Mouse (Mus musculus) liver, embryonic 15.5 days (tissue): ENCODE results near the gene Gins1. TPM values are rescaled to one million over a fixed set of nuclear protein-coding genes. Genes with fewer than 3 reads are reported as not detected.

ENCODE experiments used
- ATAC-seq: fragments of 200-750 bp; cut with Nextera tagmentation; 2 replicates; pipeline ENCODE4 v1.8.0; 2017; ENCODE audit warnings: moderate number of reproducible peaks, mild to moderate bottlenecking, moderate library complexity; ENCODE audit not compliant: insufficient read depth
- H3K27ac ChIP-seq: fragments of 300-500 bp; sonication (generic); replicated peaks from 2 replicates; pipeline ENCODE4 v1.5.1; 2015; ENCODE audit warnings: mild to moderate bottlenecking, inconsistent platforms
- H3K27me3 ChIP-seq: fragments of 300-500 bp; sonication (generic); 2 replicates; pipeline ENCODE4 v1.6.1; 2015; ENCODE audit warnings: mild to moderate bottlenecking, inconsistent platforms
- H3K36me3 ChIP-seq: fragments of 300-500 bp; sonication (generic); replicated peaks from 2 replicates; pipeline ENCODE4 v1.6.1; 2015; ENCODE audit warnings: moderate library complexity, mild to moderate bottlenecking, inconsistent platforms
- H3K4me1 ChIP-seq: fragments of 300-500 bp; sonication (generic); replicated peaks from 2 replicates; pipeline ENCODE4 v1.6.1; 2015; ENCODE audit warnings: inconsistent platforms
- H3K4me2 ChIP-seq: fragments of 300-500 bp; sonication (generic); 2 replicates; pipeline ENCODE4 v1.6.1; 2015; ENCODE audit warnings: moderate library complexity, mild to moderate bottlenecking, inconsistent platforms
- H3K4me3 ChIP-seq: fragments of 300-500 bp; sonication (generic); replicated peaks from 2 replicates; pipeline ENCODE4 v1.5.1; 2015; ENCODE audit warnings: mild to moderate bottlenecking, inconsistent platforms
- H3K9ac ChIP-seq: fragments of 300-500 bp; sonication (generic); 2 replicates; pipeline ENCODE4 v1.6.1; 2015; ENCODE audit warnings: moderate library complexity, mild to moderate bottlenecking, inconsistent platforms
- H3K9me3 ChIP-seq: fragments of 300-500 bp; sonication (generic); replicated peaks from 2 replicates; pipeline ENCODE4 v1.6.1; 2016; ENCODE audit warnings: inconsistent platforms
- WGBS: fragments of 180-500 bp; shearing (Covaris S2); methylation state at CpG from one replicate; pipeline ENCODE4 v1.1.7; 2015; ENCODE audit warnings: mixed read lengths; ENCODE audit not compliant: insufficient replicate concordance; 5-methylcytosine and 5-hydroxymethylcytosine counted together
- polyA plus RNA-seq: library from polyadenylated mRNA; unstranded; fragments of >200 nt; fragmentation: Nextera tagmentation; extraction: Ambion mirVana; gene quantifications from 2 replicates; pipeline ENCODE4 v1.2.1, GENCODE M21; 2015

Gins1 gene
- polyA plus RNA-seq, 1 experiment from 2014 or later: 31.7 TPM

DNA sequence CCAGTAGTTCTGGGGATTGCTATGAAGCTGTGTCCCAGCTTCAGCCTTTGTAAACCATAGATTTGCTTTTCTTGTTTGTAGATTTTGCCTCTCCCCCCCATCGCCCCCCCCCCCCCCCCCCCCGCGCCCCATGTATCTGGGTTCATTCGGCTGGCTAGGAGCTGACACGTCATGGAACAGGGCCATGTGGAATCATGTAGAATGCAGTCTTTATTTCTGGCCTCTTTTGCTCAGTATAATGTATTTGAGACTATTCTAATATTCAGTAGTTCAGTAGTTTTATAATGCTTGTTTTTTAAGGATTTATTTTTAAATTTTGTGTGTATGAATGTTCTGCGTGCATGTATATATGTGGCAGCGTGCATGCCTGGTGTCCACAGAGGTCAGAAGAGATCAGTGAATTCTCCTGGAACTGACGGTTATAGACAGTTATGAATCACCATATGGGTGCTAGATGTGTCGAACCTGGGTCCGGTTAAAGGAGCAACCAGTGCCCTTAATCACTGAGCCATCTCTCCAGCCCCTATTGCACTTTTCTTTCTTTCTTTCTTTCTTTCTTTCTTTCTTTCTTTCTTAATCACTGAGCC lies 5.2 kb downstream of the Gins1 start:
- peaks cover 11% of the 10 kb centered on the region for H3K36me3 ChIP-seq
- H3K4me3 ChIP-seq: peak overlapping the region; percentile 87
- ATAC-seq: no peak
- peak overlapping the region; percentile 82 for H3K4me2 ChIP-seq
- 33% methylated on average over 9 of the region's 10 CpGs for WGBS
- no peaks in the 10 kb centered on the region for H3K9me3 ChIP-seq
- no peaks in the 10 kb centered on the region for H3K27me3 ChIP-seq
- peak overlapping the region; percentile 66 for H3K9ac ChIP-seq
- peaks cover 39% of the 10 kb centered on the region for H3K4me1 ChIP-seq
- H3K27ac ChIP-seq: peak overlapping the region; percentile 90

DNA sequence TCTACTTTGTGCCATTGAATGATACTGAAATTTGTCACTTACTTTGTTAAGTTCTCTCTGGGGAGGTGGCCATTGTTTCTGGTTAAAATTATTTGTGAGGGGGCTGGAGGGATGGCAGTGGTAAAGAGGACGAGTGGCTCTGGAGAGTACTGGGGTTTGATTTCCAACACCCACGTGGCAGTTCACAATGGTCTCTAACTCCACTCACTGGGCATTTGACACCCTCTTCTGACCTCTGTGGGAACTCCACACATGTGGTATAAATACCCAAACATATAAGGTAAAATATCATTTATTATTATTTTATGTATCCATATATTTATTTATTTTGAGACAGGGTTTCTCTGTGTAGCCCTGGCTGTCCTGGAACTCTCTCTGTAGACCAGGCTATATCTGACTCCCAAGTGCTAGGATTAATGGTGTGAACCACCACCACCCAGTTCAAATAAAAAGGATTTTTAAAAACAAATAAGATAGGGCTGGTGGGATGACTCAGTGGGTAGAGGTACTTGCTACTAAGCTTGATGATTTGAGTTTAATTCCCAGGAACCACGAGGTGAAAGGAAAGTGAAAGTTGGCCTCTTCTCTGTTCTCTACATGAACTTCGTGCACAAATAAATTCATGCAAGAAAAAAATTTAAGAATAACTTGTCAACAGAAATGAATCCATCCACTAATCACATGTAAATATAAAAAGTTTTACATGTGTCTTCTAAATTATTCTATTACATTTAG lies 9.7 kb downstream of the Gins1 start:
- Histone ChIP-seq H3K9me3 (no peaks in the 10 kb centered on the region), H3K27me3 (no peaks in the 10 kb centered on the region), H3K4me1 (peaks cover 31% of the 10 kb centered on the region), H3K4me2 (no peak overlapping the region), H3K4me3 (no peak overlapping the region), H3K27ac (no peak overlapping the region), H3K9ac (no peak overlapping the region), H3K36me3 (peaks cover 38% of the 10 kb centered on the region)
- WGBS: 75% methylated on average over 4 of the region's 4 CpGs
- no peak for ATAC-seq

DNA sequence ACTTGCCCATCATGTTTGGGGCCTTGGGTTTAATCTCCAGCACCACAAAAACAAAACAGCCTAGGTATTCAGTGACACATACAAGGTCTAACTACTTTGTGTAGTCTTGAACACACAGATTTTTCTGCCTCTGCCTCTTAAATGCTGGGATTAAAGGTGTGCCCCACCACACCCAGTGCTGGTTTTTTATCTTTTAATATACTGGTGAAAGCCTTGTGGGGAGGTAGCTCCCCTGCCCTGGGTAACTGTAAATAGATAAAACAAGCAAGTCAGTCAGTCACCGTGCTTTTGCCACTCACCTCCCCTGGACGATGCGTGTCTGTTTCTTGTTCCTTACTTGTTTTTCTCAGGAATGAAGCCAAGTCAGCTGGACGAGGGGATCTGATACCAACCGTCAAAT lies 10.6 kb downstream of the Gins1 start:
- WGBS: 65% methylated on average over 5 of the region's 5 CpGs
- no peaks in the 10 kb centered on the region for H3K9me3 ChIP-seq
- no peaks in the 10 kb centered on the region for H3K27me3 ChIP-seq
- ATAC-seq: no peak
- H3K4me1 ChIP-seq: peaks cover 28% of the 10 kb centered on the region
- no peak overlapping the region for H3K4me2 ChIP-seq
- H3K36me3 ChIP-seq: peaks cover 38% of the 10 kb centered on the region
- H3K4me3 ChIP-seq: no peak overlapping the region
- no peak overlapping the region for H3K9ac ChIP-seq
- H3K27ac ChIP-seq: no peak overlapping the region

DNA sequence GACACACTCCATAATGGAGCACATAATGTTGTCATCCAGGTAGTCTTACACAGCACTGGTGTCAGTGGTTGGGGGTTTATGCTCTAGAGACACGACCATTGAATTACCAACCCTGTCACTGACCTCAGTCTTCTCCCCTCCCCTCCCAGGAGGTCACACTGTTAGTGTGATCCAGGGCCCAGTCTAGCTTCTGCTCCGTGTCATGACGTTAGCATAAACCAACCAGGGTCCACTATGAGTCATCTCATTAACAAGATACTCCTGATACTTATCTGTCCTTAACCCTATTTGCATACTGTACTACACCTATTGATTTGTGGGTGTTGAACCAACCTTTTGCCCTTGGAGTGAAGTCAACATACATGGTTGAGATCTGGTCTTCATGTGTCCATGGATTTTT lies 13.5 kb downstream of the Gins1 start:
- no peak overlapping the region for H3K4me2 ChIP-seq
- H3K27me3 ChIP-seq: no peaks in the 10 kb centered on the region
- no peaks in the 10 kb centered on the region for H3K9me3 ChIP-seq
- WGBS: 84% methylated on average over 3 of the region's 3 CpGs
- no peak overlapping the region for H3K27ac ChIP-seq
- no peak overlapping the region for H3K4me3 ChIP-seq
- ATAC-seq: peak; percentile 29
- H3K4me1 ChIP-seq: peaks cover 11% of the 10 kb centered on the region
- H3K9ac ChIP-seq: no peak overlapping the region
- H3K36me3 ChIP-seq: peaks cover 43% of the 10 kb centered on the region

DNA sequence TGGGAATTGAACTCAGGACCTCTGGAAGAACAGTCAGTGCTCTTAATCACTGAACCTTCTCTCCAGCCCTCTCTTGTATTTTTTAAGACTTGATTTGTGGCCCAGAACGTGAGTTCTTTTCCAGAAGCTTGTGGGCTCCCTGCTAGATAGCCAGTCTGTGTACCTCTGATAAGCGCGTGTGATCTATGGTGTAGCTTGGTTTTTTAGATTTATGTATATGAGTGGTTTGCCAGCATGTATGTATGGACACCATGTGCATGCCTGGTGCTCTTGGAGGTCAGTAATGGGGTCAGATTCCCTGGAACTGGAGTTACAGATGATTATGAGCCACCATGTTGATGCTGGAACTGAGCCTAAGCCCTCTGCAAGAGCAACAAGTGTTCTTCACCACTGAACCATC lies 15.3 kb downstream of the Gins1 start:
- H3K4me3 ChIP-seq: no peak overlapping the region
- WGBS: 42% methylated on average over 3 of the region's 3 CpGs
- H3K27me3 ChIP-seq: no peaks in the 10 kb centered on the region
- H3K9me3 ChIP-seq: no peaks in the 10 kb centered on the region
- ATAC-seq: no peak
- H3K27ac ChIP-seq: no peak overlapping the region
- H3K9ac ChIP-seq: no peak overlapping the region
- peaks cover 8% of the 10 kb centered on the region for H3K4me1 ChIP-seq
- peaks cover 48% of the 10 kb centered on the region for H3K36me3 ChIP-seq
- no peak overlapping the region for H3K4me2 ChIP-seq

DNA sequence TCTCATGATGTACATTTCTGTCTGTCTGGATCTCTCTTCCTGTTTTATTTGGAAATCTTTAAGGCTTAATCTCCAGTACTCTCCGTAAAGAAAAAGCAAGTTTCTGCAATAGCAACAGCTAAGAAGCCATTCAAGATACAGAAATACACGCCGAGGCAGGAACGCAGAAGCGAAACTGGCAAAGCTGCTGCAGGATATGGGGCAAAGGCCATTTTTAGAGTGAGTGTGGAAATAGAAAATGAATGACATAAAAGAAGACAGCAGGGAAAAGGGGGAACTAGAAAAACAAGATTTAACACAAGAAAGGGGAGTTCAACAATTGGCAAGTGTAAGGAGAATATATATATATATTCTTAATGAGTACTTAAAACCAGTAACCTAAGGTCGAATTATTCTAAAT lies 16.5 kb downstream of the Gins1 start:
- H3K36me3 ChIP-seq: peaks cover 50% of the 10 kb centered on the region
- no peak overlapping the region for H3K9ac ChIP-seq
- no peak for ATAC-seq
- no peaks in the 10 kb centered on the region for H3K27me3 ChIP-seq
- 76% methylated on average over 6 of the region's 6 CpGs for WGBS
- no peak overlapping the region for H3K27ac ChIP-seq
- no peak overlapping the region for H3K4me2 ChIP-seq
- H3K4me3 ChIP-seq: no peak overlapping the region
- H3K4me1 ChIP-seq: peaks cover 4% of the 10 kb centered on the region
- H3K9me3 ChIP-seq: no peaks in the 10 kb centered on the region

DNA sequence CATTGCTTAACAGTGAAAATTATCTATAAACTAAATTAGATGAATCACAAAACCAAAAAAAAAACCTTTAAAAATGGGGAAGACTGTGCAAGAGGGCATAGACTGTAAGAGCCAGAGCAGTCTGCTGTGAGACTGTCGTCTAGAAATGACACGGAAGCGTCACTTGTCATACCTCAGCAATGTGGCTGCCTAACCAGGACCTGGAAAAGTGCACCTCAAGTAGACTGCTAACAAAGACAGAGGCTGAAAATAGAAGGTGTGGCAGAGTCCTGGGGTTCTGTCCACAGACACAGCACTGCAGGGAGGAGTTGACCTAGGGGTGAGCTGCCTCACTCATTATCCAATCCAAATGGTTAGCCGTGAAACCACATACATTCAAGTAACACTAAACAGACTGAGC lies 17.0 kb downstream of the Gins1 start:
- 89% methylated on average over 4 of the region's 4 CpGs for WGBS
- H3K36me3 ChIP-seq: peaks cover 50% of the 10 kb centered on the region

DNA sequence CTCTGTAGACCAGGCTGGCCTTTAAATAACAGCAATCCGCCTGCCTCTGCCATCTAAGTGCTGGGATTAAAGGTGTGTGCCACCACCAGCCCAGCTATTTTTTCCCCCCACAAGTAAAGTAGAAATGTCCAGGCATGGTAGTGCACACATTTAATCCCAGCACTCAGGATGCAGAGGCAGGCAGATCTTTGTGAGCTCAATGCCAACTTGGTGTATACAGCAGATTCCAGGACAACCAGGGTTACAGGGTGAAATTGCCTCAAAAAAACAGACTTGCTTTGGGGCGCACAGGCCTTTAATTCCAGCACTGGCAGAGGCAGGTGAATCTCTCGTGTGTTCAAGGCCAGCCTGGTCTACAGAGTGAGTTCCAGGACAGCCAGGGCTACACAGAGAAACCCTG lies 17.8 kb downstream of the Gins1 start:
- Histone ChIP-seq H3K9me3 (no peaks in the 10 kb centered on the region), H3K4me1 (peaks cover 4% of the 10 kb centered on the region), H3K27me3 (no peaks in the 10 kb centered on the region), H3K4me2 (no peak overlapping the region), H3K27ac (no peak overlapping the region), H3K4me3 (no peak overlapping the region), H3K36me3 (peaks cover 52% of the 10 kb centered on the region), H3K9ac (no peak overlapping the region)
- ATAC-seq: no peak
- 80% methylated on average over 3 of the region's 3 CpGs for WGBS

More for the DNA sequence above, 17.0 kb downstream of the Gins1 start:
- ATAC-seq: no peak
- H3K9me3 ChIP-seq: no peaks in the 10 kb centered on the region
- H3K4me2 ChIP-seq: no peak overlapping the region
- no peaks in the 10 kb centered on the region for H3K27me3 ChIP-seq
- no peak overlapping the region for H3K27ac ChIP-seq
- peaks cover 4% of the 10 kb centered on the region for H3K4me1 ChIP-seq
- H3K9ac ChIP-seq: no peak overlapping the region
- H3K4me3 ChIP-seq: no peak overlapping the region

DNA sequence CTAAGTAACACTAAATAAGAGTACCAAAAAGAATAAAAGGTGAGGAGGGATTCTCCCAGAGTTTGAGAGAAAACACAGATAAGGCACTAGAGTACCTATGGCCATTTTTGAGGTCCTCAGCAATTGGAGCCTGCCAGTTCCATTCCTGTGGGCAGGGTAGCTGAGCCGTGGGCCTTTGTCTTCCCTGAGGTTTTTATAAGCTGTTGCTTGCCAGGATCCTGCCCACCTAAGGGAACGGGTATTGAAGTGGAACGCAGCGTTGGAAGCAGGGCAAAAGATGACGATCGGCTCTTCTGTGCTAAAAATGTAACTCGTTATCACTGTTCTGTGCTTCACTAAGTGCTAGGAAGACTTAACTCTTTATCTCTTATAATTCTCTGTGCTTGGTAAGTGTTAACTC lies 18.3 kb downstream of the Gins1 start:
- Histone ChIP-seq H3K27me3 (no peaks in the 10 kb centered on the region), H3K36me3 (peaks cover 54% of the 10 kb centered on the region), H3K4me2 (no peak overlapping the region), H3K27ac (no peak overlapping the region), H3K9ac (no peak overlapping the region), H3K9me3 (no peaks in the 10 kb centered on the region), H3K4me3 (no peak overlapping the region), H3K4me1 (peaks cover 4% of the 10 kb centered on the region)
- WGBS: 58% methylated on average over 7 of the region's 7 CpGs
- ATAC-seq: no peak

DNA sequence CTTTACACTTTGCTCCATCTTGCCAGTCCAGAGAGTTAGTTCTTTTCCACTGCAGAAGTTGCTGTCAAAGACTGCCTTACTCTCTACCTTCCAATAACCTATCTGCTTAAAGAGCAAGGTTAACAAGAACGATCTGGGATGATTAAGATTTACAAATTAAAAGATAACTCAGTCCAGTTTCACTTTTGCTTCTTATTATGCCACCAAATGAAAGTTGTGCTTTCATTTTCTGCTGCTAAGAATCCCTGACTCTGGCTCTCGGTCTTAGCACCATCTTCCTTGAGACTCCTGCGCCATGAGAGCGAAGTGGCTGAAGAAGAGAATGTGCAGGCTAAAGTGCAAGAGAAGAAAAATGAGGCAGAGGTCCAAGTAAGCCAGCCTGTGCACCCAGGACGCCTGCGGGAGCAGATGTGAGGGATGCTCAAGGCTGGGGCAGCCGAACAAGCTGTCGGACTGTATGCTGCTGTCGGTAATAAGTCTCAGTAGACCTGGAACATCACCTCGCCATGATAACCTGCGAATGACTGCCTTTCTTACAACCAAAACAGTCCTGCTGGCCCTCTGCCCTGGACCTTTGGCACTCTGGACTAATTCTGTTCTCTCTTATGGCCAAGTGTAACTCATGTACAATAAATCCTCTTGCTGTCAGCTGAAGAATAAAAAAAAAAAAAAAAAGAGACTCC lies 22.0 kb downstream of the Gins1 start:
- no peak overlapping the region for H3K27ac ChIP-seq
- ATAC-seq: no peak
- 85% methylated on average over 11 of the region's 11 CpGs for WGBS

DNA sequence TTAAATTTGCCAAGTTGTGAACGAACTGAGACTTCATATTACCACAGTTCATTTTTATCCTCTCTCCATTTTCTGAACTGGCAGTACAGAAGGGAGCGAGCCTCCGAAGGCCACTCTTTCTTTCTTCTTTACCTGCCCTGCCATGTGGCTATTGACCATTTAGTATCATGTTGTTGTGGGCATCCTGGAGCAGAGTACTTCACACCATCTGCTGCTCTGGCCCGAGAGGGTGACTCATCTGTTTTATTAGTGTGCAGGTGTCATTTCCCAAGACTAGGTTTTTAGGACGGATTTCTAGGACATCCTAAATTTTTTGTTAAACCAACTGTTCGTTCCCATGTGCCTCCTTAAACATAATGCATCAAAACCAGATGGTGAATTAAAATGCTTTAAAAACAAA lies 24.0 kb downstream of the Gins1 start:
- H3K9ac ChIP-seq: no peak overlapping the region
- H3K4me3 ChIP-seq: no peak overlapping the region
- no peak overlapping the region for H3K27ac ChIP-seq
- H3K9me3 ChIP-seq: no peaks in the 10 kb centered on the region
- H3K36me3 ChIP-seq: peaks cover 78% of the 10 kb centered on the region
- no peaks in the 10 kb centered on the region for H3K4me1 ChIP-seq
- H3K4me2 ChIP-seq: no peak overlapping the region
- H3K27me3 ChIP-seq: no peaks in the 10 kb centered on the region
- 74% methylated on average over 6 of the region's 6 CpGs for WGBS
- no peak for ATAC-seq

More for the DNA sequence above, 22.0 kb downstream of the Gins1 start:
- H3K9ac ChIP-seq: no peak overlapping the region
- H3K4me2 ChIP-seq: no peak overlapping the region
- H3K9me3 ChIP-seq: no peaks in the 10 kb centered on the region
- H3K4me1 ChIP-seq: no peaks in the 10 kb centered on the region
- H3K36me3 ChIP-seq: peaks cover 72% of the 10 kb centered on the region
- no peak overlapping the region for H3K4me3 ChIP-seq
- no peaks in the 10 kb centered on the region for H3K27me3 ChIP-seq
